Mouse (Mus musculus): ENCODE data around the gene Prkca. TPM values are rescaled to one million over a fixed set of nuclear protein-coding genes. Genes with fewer than 3 reads are reported as not detected.

Prkca gene
- total and polyA plus RNA-seq, 3 experiments: 15.3 to 30.9 (median 19.9) TPM

DNA sequence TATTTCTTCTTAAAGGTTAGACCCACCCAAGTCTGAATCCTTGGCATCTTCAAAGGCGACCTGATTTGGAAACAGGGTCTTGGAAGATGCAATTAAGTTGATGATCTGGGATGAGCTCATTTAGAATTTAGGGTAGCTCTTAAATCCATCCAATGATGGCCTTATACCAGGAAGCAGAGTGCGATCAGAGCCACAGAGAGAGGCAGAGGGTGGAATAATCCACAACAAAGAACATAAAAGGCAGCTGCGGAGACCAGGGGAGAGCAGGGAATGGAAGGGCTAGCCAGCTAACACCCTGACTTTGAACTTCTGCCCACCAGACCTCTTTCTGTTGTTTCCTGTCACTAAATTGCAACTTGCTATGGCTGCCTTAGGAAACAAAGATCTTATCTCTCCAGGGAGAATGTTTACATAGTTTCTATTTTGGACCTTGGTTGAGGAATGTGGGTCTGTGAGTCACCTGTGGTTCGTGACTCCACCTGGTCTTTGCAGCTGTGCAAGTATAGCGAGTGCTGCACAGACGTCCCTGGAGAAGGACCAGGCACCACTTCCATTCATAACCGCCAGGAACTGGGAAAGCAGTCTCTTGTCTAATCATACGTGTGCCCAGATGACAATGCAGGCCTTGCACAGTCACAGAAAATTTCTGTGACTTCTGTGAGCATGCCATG lies 242.3 kb downstream of the Prkca start:
- no peaks in the 10 kb centered on the region for H3K79me2 ChIP-seq (ENCODE audit: control insufficient read depth, insufficient read depth, low read length, poor library complexity)
- no peak overlapping the region for H3K27ac ChIP-seq (ENCODE audit: control insufficient read depth, low read depth, low read length)
- peaks cover 0 to 10% of the 10 kb centered on the region in 2 experiments; a peak in 2 of 4 replicates for H3K36me3 ChIP-seq (ENCODE audit: control insufficient read depth in 1 of 2, insufficient read depth in 2 of 2, low read length in 2 of 2)
- no peak overlapping the region for H3K4me3 ChIP-seq (ENCODE audit: control insufficient read depth in 1 of 2, insufficient read depth in 1 of 2, low read depth in 2 of 2, low read length in 2 of 2)
- H3K4me1 ChIP-seq (ENCODE audit: control insufficient read depth in 1 of 2, insufficient read depth in 2 of 2, low read length in 2 of 2): peaks cover 4 to 11% of the 10 kb centered on the region in 2 experiments; a peak in 3 of 4 replicates
- no peak overlapping the region for H3K9ac ChIP-seq (ENCODE audit: control insufficient read depth, low read depth, low read length, poor library complexity, severe bottlenecking)
- H3K9me3 ChIP-seq (replicated peaks; ENCODE audit: insufficient read depth, low read length): no peaks in the 10 kb centered on the region
- no peak for DNase-seq (ENCODE audit: low read depth, low spot score)
- no peaks in the 10 kb centered on the region for H3K27me3 ChIP-seq (ENCODE audit: control insufficient read depth in 1 of 2, insufficient read depth in 2 of 2, low read length in 2 of 2)
- TF ChIP-seq TBP (IDR thresholded peaks at IDR 0.05; ENCODE audit: low read depth, low read length) (no peak), GATA1 (IDR thresholded peaks at IDR 0.05; ENCODE audit: low read depth, low read length) (peak; percentile 16; the same call in 1 of the 2 replicates), MAFK (IDR thresholded peaks at IDR 0.05; ENCODE audit: borderline replicate concordance, low read depth, low read length) (no peak), CHD1 (IDR thresholded peaks at IDR 0.05; ENCODE audit: low read depth, low read length) (no peak), MEF2A (IDR thresholded peaks at IDR 0.05; ENCODE audit: extremely low read depth, insufficient replicate concordance, low read depth, low read length, poor library complexity, severe bottlenecking) (no peak), USF1 (IDR thresholded peaks at IDR 0.05; ENCODE audit: low read depth, low read length) (no peak), TCF12 (IDR thresholded peaks at IDR 0.05; ENCODE audit: low read depth, low read length) (no peak)

DNA sequence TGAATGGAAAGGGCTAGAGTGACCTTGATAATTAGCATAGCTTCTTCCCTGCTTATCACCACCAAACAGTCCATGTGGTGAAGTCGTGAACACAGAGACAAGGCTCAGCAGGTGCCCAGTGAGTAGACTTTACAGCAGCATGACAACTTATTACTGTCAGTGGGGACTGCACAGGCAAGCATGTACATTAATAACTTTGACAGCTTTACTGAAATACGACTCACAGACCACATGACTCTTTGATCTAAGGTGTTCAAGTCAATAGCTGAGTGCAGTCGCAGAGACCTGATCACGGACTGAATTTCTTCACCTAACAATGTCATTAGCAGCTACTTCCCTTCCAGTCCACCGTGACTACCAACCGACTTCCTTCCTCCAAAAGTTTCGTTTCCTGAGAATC lies 245.4 kb downstream of the Prkca start:
- H3K36me3 ChIP-seq (ENCODE audit: control insufficient read depth in 1 of 2, insufficient read depth in 2 of 2, low read length in 2 of 2): peaks cover 0 to 10% of the 10 kb centered on the region in 2 experiments; a peak in 2 of 4 replicates

More for the DNA sequence above, 245.4 kb downstream of the Prkca start:
- TF ChIP-seq USF2 (IDR thresholded peaks at IDR 0.05; ENCODE audit: borderline replicate concordance in 1 of 2, insufficient read depth in 1 of 2, low read depth in 1 of 2, low read length in 2 of 2) (no peak), JUND (IDR thresholded peaks at IDR 0.05; ENCODE audit: low read depth, low read length) (no peak), CHD2 (IDR thresholded peaks at IDR 0.05; ENCODE audit: low read length) (no peak), EP300 (IDR thresholded peaks at IDR 0.05; ENCODE audit: low read depth in 1 of 2, low read length in 2 of 2) (peak; percentile 49 to 61; a peak in 3 of 4 replicates), NELFE (IDR thresholded peaks at IDR 0.05; ENCODE audit: low read depth, low read length) (no peak), TCF12 (IDR thresholded peaks at IDR 0.05; ENCODE audit: low read depth, low read length) (peak; percentile 67; the same call in 1 of the 2 replicates), TAL1 (IDR thresholded peaks at IDR 0.05; ENCODE audit: low read length) (peak; percentile 71), USF1 (IDR thresholded peaks at IDR 0.05; ENCODE audit: low read depth, low read length) (no peak), ZMIZ1 (IDR thresholded peaks at IDR 0.05; ENCODE audit: low read depth, low read length) (no peak), MAX (IDR thresholded peaks at IDR 0.05; ENCODE audit: low read length) (no peak), RCOR1 (IDR thresholded peaks at IDR 0.05; ENCODE audit: low read depth, low read length) (no peak), GABPA (IDR thresholded peaks at IDR 0.05; ENCODE audit: low read depth, low read length) (no peak), GATA1 (IDR thresholded peaks at IDR 0.05; ENCODE audit: low read depth, low read length) (peak; percentile 71), TBP (IDR thresholded peaks at IDR 0.05; ENCODE audit: low read depth, low read length) (no peak), SMC3 (IDR thresholded peaks at IDR 0.05; ENCODE audit: low read depth, low read length) (no peak), CHD1 (IDR thresholded peaks at IDR 0.05; ENCODE audit: low read depth, low read length) (no peak), CTCF (IDR thresholded peaks at IDR 0.05 in 2 of 3, conservative IDR thresholded peaks at IDR 0.05 in 1 of 3; ENCODE audit: control insufficient read depth in 1 of 3, insufficient read depth in 1 of 3, low read depth in 2 of 3, low read length in 3 of 3, poor library complexity in 1 of 3, severe bottlenecking in 1 of 3) (no peak), MXI1 (IDR thresholded peaks at IDR 0.05; ENCODE audit: low read depth, low read length) (peak; percentile 34; the same call in 1 of the 2 replicates), MYB (IDR thresholded peaks at IDR 0.05; ENCODE audit: low read depth, low read length) (no peak), MEF2A (IDR thresholded peaks at IDR 0.05; ENCODE audit: extremely low read depth, insufficient replicate concordance, low read depth, low read length, poor library complexity, severe bottlenecking) (no peak), POLR2AphosphoS2 (IDR thresholded peaks at IDR 0.05; ENCODE audit: low read length) (no peak), ZC3H11A (IDR thresholded peaks at IDR 0.05; ENCODE audit: low read depth, low read length) (no peak), ETS1 (IDR thresholded peaks at IDR 0.05; ENCODE audit: low read depth, low read length) (peak; percentile 36), POLR2A (IDR thresholded peaks at IDR 0.05; ENCODE audit: control insufficient read depth in 1 of 2, insufficient read depth in 1 of 2, low read depth in 1 of 2, low read length in 2 of 2, poor library complexity in 1 of 2) (no peak)
- no peaks in the 10 kb centered on the region for H3K27me3 ChIP-seq (ENCODE audit: control insufficient read depth in 1 of 2, insufficient read depth in 2 of 2, low read length in 2 of 2)
- H3K9me3 ChIP-seq (replicated peaks; ENCODE audit: insufficient read depth, low read length): no peaks in the 10 kb centered on the region
- no peak overlapping the region for H3K9ac ChIP-seq (ENCODE audit: control insufficient read depth, low read depth, low read length, poor library complexity, severe bottlenecking)
- H3K4me3 ChIP-seq (ENCODE audit: control insufficient read depth in 1 of 2, insufficient read depth in 1 of 2, low read depth in 2 of 2, low read length in 2 of 2): no peak overlapping the region
- H3K79me2 ChIP-seq (ENCODE audit: control insufficient read depth, insufficient read depth, low read length, poor library complexity): no peaks in the 10 kb centered on the region
- DNase-seq (ENCODE audit: low read depth, low spot score): peak; percentile 72
- H3K27ac ChIP-seq (ENCODE audit: control insufficient read depth, low read depth, low read length): peak overlapping the region; percentile 2; the same call in 1 of the 2 replicates
- H3K4me1 ChIP-seq (ENCODE audit: control insufficient read depth in 1 of 2, insufficient read depth in 2 of 2, low read length in 2 of 2): peaks cover 4 to 11% of the 10 kb centered on the region in 2 experiments; a peak in 2 of 4 replicates

Measured in MEL (cell line).